Mouse (Mus musculus): Measurements from ENCODE around the gene C130074G19Rik.
A peak's percentile ranks its signal among the peaks of the same experiment; 100 is the strongest.

The C130074G19Rik gene

DNA sequence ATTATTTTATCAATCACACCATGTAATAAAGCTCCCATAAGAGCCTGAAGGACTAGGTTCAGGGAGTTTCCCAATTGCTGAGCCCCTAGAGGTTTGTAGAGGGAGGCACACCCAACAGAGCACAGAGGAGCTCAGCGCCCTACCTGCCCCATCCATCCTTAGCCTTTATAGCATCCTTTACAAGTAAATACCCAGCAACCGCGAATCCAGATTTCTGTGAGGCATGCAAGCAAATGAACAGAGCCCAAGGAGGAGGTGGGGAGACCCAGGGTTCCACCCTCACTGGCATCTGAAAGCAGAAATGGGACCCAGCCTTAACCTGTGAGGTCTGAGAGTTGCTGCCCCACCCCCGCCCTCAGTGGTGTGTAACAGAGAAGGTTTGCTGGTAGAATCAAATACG is 46.7 kb downstream of the C130074G19Rik start:
- DNase-seq, result no peak

DNA sequence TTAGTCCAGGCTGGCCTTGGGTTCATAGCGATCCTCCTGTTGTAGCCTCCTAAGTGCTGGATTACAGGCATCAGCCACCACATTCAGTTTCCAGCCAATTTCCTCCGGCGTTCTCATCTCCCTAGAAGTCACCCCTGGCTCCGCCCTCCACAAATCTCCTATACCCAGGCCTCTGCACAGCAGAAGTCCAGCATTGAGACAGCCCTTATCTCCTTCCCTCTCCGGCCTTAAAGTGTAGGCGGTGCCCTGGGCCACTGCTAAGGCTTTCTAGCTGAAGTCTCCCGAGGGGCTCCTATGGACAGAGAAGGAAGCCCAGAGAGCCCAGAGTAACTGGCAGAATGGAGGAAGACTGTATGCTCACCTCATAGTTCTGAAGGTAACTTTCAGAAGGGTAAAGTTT is 49.5 kb downstream of the C130074G19Rik start:
- DNase-seq, result no peak

DNA sequence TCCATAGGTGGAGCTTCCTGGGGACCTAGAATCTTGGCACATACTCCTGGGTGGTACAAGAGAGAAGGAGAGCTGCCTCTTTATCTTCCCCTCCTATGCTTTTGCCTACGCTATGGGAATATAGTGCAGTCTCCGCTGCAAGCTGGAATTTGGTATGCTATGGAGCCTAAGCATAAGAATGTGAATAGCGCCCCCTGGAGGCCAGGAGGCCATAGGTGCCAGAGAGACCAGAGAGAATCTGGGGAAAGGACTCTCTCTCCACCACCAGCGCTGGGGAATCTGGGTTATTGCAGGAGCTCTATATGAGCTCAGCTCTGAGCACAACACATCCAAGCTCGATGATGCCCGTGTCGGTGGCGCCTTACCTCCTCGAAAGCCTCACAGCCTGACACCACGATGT is 50.8 kb downstream of the C130074G19Rik start:
- DNase-seq, result no peak

DNA sequence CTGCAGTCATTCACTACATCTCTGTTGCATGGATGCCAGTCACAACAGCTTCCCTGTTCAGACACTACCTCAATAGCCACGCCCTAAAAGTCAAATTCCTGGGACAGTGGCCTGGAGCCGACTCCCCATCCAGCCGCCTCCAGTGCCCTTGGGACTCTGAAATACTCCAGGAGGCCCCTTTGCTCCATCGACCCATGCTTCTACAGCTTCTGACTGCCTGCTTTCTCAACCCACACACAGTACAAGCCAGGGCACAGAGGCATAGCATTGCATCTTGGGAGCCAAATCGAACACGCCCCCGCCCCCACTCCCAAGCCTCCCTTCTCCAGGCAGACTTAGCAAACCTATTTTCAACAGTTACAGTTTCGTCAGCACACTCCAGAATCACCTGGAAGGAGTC is 53.1 kb downstream of the C130074G19Rik start:
- DNase-seq, result no peak

DNA sequence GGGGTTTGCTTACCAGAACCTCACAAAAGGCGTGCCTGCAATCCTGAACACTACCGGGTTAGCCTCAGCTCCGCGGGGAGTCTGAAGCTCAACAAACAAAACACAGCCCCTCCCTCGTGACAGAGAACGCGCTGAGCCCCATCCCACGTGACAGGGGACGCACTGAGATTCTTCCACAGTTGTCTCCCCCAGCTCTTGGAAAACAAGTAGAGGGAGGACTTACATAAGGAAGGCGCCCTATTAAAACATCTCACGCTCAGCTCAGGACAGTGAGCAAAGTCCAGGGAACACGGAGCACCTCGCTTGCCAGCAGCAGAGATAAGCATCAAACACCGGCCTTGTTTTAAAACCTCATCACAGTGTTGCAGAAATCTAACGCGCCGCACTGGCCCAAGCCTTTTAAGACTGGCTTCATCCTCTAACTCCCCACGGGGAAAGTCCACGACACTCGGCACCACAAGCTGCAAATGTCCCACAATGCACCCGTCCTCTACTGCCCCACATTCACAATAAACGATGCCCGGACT is 55.8 kb downstream of the C130074G19Rik start:
- no peak for DNase-seq

DNA sequence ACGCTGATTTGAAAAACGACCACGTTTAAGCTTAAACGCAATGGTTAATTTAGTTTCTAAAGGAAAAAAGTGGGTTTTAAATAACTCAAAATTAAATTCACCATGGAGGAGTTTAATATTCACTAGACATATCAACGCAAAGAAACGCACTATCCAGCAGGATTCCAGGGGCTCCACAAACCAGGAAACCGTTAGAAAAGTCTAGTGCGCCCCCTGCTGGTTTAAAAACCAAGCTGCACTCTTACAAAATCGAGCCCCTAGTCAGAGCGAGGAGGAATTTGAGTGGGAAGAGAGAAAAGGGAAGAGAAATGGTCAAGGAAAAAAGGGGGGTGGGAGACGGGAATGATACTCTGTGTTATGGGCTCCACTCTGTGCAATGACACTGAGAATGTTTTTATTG is 57.9 kb downstream of the C130074G19Rik start:
- peak; percentile 26 to 43 for DNase-seq

DNA sequence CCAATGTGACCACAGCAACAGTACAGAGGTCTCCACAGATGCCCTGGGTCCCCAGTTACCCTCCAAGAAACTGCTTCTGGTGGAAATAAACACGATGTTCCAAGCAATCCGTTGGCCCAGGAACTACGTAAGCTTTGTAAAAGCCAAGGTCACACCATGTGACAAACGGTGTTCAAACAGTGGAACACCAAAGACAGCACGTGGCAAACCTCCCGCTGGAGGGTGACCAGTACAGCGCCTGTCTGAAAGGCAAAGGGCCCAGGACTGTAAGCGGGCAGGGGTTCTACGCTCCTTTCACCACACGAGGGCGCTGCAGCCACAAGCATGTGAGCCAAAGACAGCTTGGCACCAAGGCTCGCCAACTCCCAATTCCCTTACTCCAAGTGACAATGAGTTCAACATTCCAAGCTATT is 58.6 kb downstream of the C130074G19Rik start:
- peak; percentile 83 to 85 for DNase-seq

DNA sequence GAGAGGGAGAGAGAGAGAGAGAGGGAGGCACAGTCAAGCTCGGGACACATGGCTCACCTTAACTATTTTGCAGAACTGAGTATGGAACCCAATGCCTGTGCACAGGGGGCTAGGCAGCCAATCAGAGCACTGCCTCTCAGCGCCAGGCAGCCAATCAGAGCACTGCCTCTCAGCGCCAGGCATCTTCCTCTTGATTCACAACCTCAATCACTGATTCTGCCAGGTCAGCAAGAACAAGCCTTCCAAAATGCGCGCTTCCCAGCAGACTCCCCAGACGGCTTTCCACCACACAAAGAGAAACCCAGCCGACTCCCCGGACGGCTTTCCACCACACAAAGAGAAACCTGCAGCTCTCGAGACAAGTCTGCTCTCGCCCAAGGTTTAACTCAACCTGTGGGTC is 60.3 kb downstream of the C130074G19Rik start:
- peak in 1 of 2 experiments; percentile 34 for DNase-seq

Measured in cerebellum, adult 18-20 months (tissue).